Mouse (Mus musculus) skeletal muscle tissue, adult 2 months (tissue): ENCODE measurements around the gene Uevld.
"Not testable (repeated sequence)": the region's sequence is repeated elsewhere in the genome, so short reads cannot be mapped to it uniquely, and the experiment has no call there.

ENCODE experiments used
- DNase-seq: peaks from one replicate; pipeline ENCODE4 v3.0.0-alpha.2; 2012; ENCODE audit warnings: low read depth, low spot score

The Uevld gene

DNA sequence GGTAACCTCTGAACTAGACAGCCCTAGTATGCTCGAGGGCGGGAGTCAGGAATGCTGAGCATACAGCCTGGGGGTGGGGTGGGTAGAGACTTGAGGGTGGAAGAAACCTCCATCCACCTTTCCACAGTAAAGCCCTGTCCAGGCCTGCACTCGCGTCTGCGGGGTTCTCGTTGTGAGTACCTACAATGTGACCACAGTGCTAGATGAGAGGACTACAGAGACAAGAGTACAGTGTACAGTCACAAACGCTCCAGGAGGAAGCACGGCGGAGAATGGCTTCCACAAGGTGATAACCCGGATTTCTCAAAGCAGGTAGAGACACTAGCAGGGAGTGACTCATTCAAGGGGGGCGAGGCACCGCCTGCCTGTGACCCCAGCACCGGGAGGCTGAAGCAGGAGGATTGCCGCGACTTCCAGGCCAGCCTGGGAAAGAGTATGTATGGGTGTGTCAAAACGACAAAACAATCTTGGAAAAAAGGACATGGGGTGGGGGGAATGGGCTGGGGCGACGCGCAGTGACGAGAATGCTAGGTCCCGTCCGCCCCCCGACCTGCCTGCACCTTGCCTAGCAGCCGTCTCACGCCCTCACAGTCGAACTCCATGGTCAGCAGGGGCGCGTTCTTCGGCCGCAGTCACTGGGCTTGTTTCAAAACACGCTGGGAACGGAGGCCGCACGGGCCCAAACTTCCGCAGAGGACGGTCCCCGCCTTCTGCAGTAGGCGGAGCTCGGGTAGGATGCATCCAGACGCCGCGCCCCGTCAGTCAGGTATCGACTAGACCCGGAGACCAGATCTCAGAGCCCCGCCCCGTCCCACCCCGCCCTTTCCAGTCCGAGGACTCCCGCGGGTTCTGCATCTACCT is at the start of gene Uevld:
Gene Uevld, minus strand, starts transcription at position 697 of the 861 bp plus-strand sequence.
- DNase-seq = peak; percentile 78

DNA sequence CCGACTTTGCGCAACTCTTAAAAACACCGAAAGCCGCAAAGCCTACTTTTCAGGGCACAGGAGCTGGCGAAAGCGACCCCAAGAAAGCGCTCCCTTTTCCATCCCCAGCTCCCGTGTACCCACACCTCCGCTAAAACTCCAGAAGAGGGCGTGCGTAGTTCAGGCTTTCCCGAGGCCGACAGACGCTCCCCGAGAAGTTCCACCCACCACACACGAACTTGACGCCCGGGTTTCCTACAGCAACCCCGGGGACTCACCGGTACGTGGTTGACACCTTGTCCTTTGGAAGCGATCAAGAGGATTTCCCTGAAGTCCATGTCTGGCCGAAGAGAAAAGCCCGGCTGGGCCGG is 49.5 kb upstream of the Uevld start:
- DNase-seq = no peak

DNA sequence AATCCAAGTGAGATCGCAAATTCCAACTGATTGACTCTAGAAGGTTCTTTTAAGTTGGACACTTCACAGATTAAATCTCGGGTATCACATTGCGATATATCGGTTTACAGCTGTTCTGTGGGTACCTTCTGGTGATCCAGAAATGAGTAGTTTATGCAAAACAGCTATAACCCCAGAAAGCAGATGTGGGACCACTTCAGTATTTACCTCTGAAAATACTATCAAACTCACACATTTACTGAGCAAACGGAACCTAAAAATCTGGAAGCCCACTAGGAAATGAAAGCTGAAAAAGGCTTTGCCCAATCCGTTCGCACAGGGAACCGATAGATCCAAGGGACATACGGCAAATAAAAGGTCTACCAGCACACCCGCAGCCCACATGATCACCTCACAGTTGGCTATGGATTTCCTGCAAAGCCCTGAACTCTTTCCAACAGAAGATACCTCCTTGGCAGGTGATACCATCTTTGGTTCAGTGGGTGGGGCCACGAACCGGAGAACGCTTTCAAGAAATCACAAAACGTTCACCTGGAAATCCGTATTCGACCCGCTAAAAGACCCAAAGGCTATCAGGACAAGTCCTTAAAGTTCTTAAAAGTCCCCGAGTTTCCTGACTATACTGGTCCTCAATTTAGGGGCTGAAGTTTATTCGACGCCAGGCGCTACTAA is 48.9 kb upstream of the Uevld start:
- DNase-seq = no peak

DNA sequence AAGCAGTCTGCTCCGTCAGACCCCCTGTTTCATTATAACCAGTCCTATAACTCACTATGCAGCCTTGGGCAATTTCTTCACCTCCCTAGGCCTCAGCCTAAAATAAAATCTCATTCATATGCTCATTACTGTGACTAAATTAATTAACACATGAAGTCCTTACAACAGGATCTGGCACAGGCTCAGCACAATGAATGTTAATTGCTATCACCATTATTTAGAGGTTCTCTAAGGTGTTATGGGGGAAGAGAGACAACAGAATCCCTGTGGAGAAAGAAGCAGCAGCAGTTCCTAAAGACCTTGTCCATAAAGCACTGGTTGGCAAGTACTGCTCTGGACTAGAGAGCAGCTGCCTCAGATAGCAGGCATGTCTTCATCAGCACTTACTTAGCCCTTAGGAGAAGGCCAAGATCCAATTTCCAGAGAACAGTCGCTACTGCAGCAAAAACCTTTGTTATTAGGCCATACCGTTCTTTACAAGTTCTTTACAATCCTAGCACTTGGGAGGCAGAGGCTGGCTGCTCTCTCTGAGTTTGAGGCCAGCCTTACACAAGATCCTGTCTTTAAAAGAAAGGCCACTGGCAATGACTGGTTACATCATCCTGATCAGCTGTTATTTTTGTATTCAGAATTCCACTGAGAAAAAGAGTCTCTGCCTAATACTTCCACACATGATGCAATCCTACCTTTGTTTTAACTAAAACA is 45.2 kb upstream of the Uevld start:
- DNase-seq = no peak

DNA sequence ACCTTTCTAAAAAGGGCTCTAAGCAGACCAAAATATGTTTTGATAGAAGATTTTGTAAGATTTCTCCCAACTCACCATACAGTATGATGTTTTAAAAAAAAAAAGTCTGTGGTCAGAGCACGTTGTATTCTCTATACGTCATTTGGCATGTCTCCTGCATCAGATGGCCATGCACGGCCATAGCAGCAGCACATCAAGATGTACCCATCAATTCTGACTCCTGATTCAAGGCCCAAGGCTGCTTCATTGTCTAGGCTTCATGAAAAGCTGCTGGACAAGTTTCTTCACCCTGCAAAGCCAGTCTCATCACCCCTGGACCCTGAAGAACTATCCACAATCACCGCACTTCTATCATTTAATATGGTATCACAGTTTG is 43.6 kb upstream of the Uevld start:
- DNase-seq = no peak

DNA sequence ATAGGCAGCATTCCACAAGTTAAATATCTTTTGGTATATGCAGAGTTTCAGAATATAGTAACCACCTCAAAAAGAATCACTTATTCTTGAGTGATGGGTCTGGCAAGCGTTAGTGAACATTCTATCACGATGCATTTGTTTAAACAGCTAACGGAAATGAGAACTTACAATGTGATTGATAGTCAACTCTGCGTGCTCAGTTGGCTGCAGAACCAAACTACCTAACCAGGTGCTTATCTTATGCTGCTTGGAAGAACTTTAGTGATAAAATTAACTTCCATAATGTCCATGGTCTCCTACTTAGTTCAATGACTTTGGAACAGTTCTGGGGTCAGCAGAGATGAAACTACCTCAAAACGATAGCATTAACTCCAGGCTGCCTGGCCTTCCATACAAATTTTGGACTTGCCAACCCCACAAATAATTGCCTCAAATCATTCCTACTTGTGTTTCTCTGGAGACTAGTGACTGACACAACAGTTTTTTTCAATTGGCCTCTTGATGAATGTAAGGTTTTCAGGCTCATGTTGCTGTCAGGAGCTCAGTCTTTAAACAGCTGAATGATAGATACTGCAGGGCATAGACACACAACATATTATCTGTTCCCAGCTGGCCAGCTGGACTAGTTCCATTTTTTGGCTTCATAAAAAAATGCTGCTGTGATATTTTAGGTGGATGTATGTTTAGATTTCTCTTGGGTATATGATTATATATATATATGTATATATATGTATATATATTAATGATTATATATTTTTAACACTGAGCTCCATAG is 43.0 kb upstream of the Uevld start:
- no peak for DNase-seq

DNA sequence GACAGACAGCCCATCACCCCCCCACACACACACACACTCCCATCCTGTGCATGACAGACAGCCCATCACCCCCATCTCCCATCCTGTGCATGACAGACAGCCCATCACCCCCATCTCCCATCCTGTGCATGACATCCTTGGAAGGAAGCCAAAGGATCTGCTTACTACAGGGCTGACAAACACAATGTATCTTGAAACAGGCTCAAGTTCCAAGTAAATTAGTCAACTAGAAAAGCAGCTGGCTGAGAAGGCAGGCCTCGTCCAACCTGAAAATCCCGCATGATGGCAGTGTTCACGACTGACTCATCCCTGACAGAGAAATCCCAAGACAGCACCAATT is 42.3 kb upstream of the Uevld start:
- no peak for DNase-seq

DNA sequence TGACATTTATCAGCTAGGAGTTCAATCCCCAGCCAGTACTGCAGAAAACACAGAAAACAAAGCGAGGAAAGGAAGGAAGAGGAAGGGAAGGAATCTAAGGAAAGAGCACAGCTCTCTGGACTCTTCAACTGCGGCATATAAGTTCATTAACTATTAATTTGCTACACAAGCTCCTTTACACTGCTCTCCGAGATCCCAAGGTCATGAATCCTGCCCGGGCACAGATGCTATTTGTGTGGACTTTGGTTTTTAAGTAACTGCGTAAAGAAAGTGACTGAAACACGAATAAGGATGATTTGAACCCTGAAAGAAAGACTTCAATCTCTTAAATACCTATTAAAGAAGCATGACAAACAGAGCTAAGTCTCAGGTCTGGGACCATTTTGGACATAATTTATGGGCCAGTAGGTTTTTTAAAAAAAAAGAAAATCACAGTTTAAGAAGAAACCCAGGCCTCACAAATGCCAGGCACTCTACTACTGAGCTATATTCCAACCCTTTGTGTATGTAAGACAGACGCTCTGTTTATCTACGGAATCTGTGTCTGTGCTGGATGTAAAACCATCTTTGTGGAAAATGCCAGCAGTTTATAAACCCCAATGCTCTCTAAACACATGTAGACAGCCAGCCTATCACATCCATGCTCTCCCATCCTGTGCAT is 41.8 kb upstream of the Uevld start:
- DNase-seq = no peak

DNA sequence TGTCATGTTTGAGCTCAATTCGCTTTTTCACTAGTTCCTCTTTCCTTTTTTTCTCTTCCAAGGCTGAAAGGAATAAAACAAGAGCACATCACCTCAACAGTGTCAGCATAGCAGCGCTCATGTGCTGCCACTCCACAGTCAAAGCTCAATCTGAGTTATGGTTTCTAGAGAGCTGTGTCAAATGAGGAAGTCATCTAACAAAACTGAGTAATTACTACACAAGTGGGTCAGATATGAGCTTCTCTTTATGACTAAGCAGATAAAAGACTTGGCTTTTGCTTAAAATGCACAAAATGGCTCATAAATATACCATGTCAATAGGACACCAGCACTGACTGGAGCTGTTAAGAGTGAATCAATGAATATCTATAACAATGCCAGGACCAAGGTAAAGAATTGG is 40.6 kb upstream of the Uevld start:
- no peak for DNase-seq

DNA sequence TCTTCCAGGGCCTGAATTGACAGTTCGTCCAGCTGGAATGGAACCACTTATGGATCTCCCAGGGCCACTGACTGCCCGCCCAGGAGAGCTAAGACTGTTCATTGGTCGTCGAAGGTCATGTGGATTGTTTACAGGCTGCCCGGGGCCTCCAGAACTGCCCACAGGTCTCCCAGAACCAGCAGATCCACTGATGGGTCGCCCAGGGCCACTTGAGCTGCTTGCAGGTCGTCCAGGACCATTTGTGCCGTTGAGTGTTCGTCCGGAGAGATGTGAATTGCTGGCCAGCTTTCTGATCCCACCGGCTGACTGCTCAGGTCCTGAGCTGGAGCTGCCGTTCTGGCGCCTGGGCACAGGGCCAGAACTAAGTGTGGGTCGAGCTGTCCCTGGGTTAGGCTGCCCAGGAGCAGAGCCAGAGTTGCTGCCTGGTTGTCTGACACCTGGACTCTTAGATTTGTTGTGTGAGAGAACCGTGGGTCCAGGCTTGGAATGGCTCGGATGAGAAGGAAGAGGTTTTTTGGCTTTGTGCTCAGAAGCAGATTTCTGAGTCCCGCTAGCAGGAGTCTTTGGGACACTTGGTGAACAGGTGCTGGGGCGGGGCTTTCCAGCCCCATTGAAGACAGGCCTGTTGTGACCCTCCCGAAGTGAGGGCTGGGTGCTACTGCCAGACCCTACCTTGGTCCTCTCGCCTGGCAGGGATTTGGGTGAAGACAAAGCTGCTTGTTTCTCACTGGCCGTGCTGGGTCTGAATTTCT is 39.5 kb upstream of the Uevld start:
- DNase-seq = peak; percentile 57

DNA sequence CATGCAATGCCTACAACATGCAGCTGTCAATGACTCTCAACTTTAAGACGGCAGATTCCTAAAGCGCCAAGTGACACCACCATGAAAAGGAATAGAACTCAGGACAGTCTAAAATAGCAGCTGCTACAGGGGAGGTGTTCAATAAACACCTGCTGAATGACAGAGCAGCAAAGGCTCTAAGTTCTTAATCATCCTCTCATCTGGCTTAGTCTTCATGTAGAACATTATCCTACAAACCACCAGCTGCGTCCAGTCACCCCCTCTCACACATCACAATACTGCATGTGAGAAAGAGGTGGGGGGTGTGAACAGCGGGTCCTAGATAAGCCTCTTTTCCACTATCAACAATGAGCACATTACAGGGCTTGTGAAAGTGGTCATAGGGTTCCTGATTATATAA is 38.7 kb upstream of the Uevld start:
- no peak for DNase-seq

DNA sequence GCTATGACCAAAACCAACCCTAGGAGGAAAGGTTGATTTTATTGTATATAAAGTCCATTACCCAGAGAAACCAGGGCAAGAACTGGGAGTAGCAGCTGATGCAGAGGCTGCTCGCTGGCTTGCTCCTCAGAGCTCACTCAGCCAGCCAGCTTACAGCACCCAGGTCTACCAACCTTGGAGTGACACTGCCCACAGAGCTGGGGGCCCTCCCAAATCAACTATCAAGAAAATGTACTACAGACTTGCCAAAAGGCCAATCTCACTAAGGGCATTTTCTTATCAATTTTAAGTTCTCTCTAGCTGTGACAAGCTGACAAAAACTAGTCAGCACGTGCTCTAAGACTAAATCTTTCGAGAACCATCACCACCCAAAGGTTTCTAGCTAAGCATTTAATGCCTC is 37.2 kb upstream of the Uevld start:
- DNase-seq = no peak

DNA sequence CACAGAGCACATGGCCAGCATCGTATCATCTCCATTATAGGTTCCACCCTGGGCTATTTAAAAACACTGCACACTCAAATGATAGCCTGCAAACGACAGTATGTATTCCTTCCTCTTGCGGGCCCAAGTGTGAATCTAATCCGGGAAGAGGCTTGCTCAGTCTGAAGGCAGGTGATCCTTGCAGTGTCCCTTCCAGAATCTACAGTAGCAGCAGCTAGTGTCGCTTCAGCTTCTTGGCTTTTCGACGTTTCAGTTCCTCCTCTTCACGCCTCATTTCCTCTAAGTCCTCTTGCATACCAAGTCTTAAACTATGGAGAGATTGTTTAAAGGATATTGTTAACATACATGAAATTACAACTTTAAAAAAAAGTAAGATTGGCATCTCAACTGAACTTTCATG is 34.8 kb upstream of the Uevld start:
- no peak for DNase-seq

DNA sequence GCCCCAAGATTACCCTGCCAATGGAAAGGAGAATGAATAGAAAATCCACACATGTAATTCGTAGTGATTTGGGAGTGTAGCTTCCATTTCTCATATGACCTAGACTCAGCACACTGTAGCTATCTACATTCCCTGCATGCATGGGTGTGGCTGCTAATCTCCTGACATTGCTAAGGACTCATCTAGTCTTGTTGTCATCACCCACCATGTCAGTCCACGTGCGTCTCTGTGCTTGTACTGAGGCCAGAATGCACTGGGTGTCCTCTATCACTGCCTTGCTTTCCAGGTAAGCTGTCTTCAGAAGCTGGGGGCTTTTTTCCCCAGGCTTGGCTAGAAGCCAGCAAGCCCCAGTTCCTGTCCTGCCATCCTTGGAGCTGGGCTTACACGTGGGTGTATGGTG is 31.1 kb upstream of the Uevld start:
- DNase-seq = not testable (repeated sequence)

DNA sequence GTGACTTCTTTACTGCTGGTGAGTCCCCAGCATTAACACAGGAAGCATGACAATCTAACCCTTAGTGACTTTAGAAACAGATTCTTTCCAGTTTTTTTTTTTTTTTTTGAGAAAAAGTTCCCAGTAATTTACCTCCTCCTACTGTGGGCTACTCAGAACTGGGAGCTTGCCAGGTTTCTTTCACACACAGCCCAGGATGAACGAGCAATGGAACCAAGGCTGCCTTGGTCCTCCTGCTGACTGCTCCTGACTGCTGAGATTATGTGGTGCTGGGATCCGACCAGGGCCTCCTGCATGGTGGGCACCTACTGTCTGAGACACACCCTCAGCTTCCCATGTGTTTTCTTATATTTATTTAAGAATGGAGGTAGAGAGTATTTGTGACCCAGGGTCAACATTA is 28.7 kb upstream of the Uevld start:
- DNase-seq = no peak

DNA sequence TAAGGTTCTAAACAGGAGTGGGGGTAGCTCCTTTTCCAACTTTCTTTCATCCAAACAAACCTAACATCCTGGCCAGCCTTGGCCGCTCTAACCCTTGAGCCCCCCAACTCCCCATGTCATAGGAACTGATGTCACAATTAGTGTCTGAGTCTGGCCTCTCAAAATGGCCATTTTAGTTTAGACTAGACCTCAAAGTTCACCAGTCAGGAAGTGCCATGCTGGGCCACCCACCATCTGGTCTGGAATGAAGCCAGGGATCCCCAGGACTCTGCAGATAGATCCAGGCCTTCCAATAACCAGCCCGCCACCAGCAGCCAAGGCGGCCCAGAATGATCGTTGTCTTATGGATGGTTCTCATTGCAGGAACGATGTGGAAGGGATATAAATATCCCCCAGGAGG is 28.3 kb upstream of the Uevld start:
- DNase-seq = no peak

DNA sequence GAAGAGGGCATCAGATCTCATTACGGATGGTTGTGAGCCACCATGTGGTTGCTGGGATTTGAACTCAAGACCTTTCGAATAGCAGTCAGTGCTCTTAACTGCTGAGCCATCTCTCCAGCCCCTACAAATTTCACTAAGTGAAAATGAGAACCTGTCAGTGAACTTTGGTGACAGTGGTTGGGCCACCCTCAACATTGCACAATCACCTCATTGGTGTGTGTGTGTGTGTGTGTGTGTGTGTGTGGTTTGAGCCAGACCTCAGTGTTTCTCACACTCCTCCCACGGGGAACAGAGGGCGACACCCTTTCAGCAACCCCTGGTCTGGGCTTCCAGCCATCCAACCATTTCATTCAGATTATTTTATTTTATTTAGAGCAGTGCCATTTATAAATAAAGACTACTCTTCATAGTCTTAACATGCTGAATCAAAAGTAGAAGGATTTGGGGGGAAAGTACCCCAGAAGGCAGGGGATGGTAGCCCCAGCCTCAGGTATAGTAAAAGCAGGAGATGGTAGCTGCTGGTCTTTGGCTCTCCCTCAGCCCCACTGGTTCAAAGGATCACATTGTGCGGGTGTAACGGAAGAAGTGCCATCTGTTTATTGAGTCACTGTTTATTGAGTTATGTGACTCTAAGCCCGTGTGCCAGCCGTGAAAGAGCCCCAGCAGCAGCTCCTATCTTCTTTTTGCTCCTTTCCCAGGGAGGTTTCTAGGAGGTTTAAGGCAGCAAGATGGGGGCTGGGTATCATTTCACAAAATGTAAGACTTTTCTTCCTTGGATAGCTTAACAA is 27.6 kb upstream of the Uevld start:
- DNase-seq = no peak

DNA sequence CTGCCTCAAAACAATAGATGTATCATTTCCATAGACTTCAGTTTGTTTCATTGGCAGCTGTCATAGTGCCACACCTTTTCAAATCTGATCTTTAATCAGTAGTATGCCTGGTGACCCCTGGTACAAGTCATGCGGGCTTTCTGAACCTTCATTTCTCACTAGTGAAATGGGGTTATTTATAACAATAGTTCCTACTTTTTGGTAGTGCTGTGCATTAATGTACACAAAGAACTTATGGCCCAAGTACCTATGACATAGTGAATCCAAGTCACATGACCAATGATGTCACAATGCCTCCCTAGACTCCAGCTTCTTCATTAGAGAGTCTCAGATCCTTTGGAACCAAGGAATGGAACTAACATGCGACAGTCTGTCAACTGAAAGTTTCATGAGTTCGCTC is 25.0 kb upstream of the Uevld start, which contains the start of gene Gm9999:
Gene Gm9999, plus strand, starts transcription at position 301 of the 400 bp plus-strand sequence.
- DNase-seq = no peak

DNA sequence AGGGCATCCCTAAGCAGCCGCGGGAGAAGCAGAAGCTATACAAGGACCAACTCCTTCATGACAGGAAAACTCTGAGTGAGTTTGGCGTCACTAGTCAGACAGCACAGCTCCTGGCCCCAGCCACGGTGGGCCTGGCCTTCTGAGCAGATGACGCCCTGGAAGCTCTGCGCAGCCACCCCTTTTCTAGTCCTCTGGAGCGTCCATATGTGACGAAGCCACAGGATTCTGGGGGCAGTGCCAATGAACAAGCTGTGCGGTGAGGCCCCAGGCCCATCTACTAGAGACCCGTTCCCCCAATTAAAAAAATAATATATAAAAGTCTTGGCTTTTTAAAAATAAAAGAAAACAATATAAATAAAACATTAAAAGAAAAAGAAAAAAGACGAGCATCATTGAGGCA is 17.1 kb upstream of the Uevld start:
- DNase-seq = no peak

DNA sequence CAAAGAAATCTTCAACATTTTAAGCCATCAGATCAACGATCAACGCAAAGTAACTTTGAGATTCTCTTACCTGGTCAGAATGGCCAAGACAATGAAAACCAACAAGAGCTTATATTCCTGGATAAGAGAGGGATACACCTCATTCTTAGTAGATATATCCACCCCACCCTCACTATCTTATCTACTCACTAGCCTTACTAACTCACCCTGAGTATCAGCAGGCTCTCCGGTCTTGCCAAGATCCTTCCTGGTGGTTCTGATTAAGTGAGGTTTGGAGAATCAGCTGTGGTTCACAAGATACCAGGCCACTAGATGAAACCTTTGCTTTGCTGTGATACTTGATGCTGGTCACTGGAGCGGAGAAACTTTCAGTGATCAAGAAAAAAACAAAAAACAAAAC is 16.3 kb upstream of the Uevld start:
- DNase-seq = no peak
